Mouse (Mus musculus) lung, postnatal 0 days (tissue): ENCODE measurements around the gene Tmem233. TPM values are rescaled to one million over a fixed set of nuclear protein-coding genes. Genes with fewer than 3 reads are reported as not detected.

Experiments
- ATAC-seq: fragments of 200-750 bp; cut with Nextera tagmentation; 2 replicates; pipeline ENCODE4 v1.8.0; 2017; ENCODE audit warnings: moderate library complexity
- DNase-seq: peaks from one replicate; pipeline ENCODE4 v3.0.0-alpha.2; 2016; ENCODE audit warnings: low spot score
- H3K27ac ChIP-seq: fragments of 300-500 bp; sonication (generic); 2 replicates; pipeline ENCODE4 v1.5.1; 2014; ENCODE audit warnings: antibody characterized with exemption, mild to moderate bottlenecking, low read length, mixed read lengths
- H3K27me3 ChIP-seq: fragments of 300-500 bp; sonication (generic); replicated peaks from 2 replicates; pipeline ENCODE4 v1.6.1; 2014; ENCODE audit warnings: low read length, mixed read lengths; ENCODE audit not compliant: insufficient read depth
- H3K36me3 ChIP-seq: fragments of 300-500 bp; sonication (generic); 2 replicates; pipeline ENCODE4 v1.6.1; 2014; ENCODE audit warnings: low read length, mixed read lengths; ENCODE audit not compliant: insufficient read depth
- H3K4me1 ChIP-seq: fragments of 300-500 bp; sonication (generic); 2 replicates; pipeline ENCODE4 v1.6.1; 2014; ENCODE audit warnings: antibody characterized with exemption, low read depth, low read length, mixed read lengths; ENCODE audit not compliant: insufficient read depth
- H3K4me2 ChIP-seq: fragments of 300-500 bp; sonication (generic); replicated peaks from 2 replicates; pipeline ENCODE4 v1.6.1; 2014; ENCODE audit warnings: low read depth, mild to moderate bottlenecking, low read length, moderate library complexity, mixed read lengths
- H3K4me3 ChIP-seq: fragments of 300-500 bp; sonication (generic); 2 replicates; pipeline ENCODE4 v1.5.1; 2014; ENCODE audit warnings: low read depth, low read length
- H3K9ac ChIP-seq: fragments of 300-500 bp; sonication (generic); replicated peaks from 2 replicates; pipeline ENCODE4 v1.6.1; 2014; ENCODE audit warnings: low read depth, mild to moderate bottlenecking
- H3K9me3 ChIP-seq: fragments of 300-500 bp; sonication (generic); 2 replicates; pipeline ENCODE4 v1.6.1; 2016; ENCODE audit warnings: low read length, mixed read lengths
- CTCF ChIP-seq: IDR thresholded peaks from 2 replicates; pipeline ENCODE4 v1.5.1; 2016; ENCODE audit warnings: antibody characterized with exemption, mild to moderate bottlenecking
- EP300 ChIP-seq: IDR thresholded peaks from 2 replicates; pipeline ENCODE4 v1.6.1; 2016; ENCODE audit warnings: antibody characterized with exemption, mild to moderate bottlenecking, control low read depth
- WGBS: fragments of 180-500 bp; shearing (Covaris S2); extraction: QIAGEN DNeasy Blood & Tissue Kit; methylation state at CpG from one replicate; pipeline ENCODE4 v1.1.7; 2014; 5-methylcytosine and 5-hydroxymethylcytosine counted together
- polyA plus RNA-seq: library from polyadenylated mRNA; unstranded; fragments of >200 nt; fragmentation: Nextera tagmentation; extraction: Ambion mirVana; gene quantifications from 2 replicates; pipeline ENCODE4 v1.2.1, GENCODE M21; 2015

Tmem233 gene
- polyA plus RNA-seq, 1 experiment from 2014 or later = 0.18 TPM

- Histone ChIP-seq H3K9ac (no peak overlapping the region), H3K9me3 (no peaks in the 10 kb centered on the region), H3K36me3 (peaks cover 7% of the 10 kb centered on the region; the same call in 1 of the 2 replicates), H3K4me1 (no peaks in the 10 kb centered on the region), H3K27ac (no peak overlapping the region), H3K27me3 (no peaks in the 10 kb centered on the region), H3K4me2 (no peak overlapping the region), H3K4me3 (no peak overlapping the region)
- WGBS = 97% methylated on average over 11 of the region's 11 CpGs
- ATAC-seq (no peak), DNase-seq (no peak)
- no peak for TF ChIP-seq CTCF
- no peak for TF ChIP-seq EP300
These were observed 91.3 kb downstream of the Tmem233 start for GRCm38 (mm10) chr5:115991717-115992116.

Other genes with a start within 250 kb of the Tmem233 start
- 4.8 and 7.4 TPM in 2 replicates for gene Cit, start 238.0 kb downstream of the Tmem233 start, polyA plus RNA-seq
- gene Prkab1, start 58.7 kb downstream of the Tmem233 start, polyA plus RNA-seq = 75.1 and 80.6 TPM in 2 replicates
- gene Ccdc60, start 205.7 kb upstream of the Tmem233 start, polyA plus RNA-seq = 1.3 and 1.5 TPM in 2 replicates